Mouse (Mus musculus) CD4-positive, CD25-positive, alpha-beta regulatory T cell, adult 2 months (primary cell): ENCODE results near the gene Wfdc3.
A peak's percentile ranks its signal among the peaks of the same experiment; 100 is the strongest.
"Not testable (repeated sequence)": the region's sequence is repeated elsewhere in the genome, so short reads cannot be mapped to it uniquely, and the experiment has no call there.

Source experiments
- DNase-seq: peaks from one replicate; pipeline ENCODE4 v3.0.0-alpha.2; 2012; ENCODE audit warnings: low read depth, low spot score

Wfdc3 gene

GRCm38 (mm10) chr2:164737377-164738090 is 8.2 kb downstream of the Wfdc3 start:
- DNase-seq: no peak

DNA sequence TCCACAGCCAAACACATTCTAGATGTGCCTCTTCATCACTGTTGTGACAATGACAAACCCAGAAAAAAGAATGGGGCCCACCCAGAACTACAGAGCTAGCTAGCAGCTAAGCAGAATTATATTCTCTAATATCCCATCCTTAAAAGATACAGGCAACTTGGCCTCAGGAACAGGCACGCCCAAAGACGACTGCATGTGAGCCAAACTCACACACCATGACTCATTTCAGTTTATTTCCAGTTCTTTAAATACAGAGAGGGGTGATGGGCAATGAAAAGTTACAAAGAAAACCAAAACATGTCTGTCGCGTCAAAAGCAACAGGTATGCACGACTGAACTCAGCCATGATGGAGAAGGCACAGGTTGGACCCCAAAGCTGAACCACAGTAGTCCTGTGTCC is 10.3 kb downstream of the Wfdc3 start:
- DNase-seq: no peak

DNA sequence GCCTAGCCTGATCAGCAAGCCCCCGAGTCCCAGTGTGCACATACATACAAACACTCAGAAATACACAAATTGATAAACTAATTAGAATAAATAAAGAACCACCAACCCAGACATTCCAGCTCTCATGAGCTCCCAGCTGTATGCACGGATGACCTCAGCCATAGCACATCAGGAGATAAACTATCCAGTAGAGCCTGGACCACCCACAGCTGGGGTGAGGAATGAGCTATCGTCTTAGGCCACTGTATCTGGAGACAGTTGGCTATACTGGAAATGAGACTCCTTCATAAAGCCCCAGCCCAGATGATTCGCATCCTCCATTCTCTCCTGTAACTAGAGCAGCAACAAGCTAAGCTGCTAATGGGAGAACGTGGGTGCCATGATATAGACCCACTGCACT is 10.9 kb downstream of the Wfdc3 start:
- no peak for DNase-seq

GRCm38 (mm10) chr2:164733259-164733658 is 12.5 kb downstream of the Wfdc3 start:
- DNase-seq: no peak

DNA sequence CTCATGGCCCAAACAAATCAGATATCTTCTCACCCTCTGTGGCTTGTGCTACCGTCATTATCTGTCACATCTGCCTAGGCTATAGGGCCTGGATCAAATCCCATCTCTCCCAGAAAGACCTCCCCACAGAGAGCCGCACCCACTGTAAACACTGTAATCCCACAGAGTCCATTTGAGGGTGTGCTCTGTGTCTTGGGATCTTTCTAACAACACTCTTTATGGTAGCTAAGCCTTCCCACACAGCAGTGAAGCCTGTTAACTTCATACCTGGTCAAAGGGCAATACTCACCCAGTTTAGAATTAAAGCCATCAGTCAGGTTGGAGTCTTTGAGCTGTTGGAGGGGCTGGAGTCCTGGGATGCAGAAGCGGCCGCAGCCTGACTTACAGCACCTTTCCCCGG is 14.0 kb downstream of the Wfdc3 start:
- DNase-seq: no peak

DNA sequence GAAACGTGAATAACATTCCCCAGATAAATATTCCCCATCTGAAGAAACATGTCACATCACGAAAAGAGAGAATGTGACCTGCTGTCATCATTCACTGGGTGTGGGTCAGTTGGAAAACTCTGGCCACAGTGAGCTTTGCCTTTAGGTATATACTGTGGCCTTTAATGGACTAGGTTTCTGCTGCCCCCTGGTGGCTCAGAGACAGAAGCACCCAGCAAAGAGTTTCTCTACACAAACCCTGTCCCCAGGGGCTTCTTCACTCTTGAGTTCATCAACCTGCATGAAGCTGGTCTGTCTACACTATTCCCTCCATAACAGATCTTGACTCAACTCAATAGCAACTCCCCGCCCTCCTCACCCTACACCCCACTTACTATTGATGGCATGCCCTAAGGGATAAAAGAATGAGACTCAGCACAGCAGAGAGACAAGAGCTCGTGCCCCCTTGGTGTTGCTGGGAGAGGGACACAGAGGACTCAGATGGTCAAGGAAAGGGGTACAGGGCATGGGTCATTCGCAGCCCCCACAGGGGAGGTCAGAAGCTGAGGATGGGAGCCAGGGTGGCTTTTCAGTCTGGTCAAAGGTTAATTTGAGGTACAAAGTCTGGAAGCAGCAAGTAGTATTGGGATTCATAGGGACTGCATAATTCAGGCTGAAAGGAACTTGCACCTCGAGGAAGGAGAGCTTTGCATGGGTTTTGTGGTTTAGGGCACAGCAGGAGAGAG is 19.7 kb downstream of the Wfdc3 start:
- DNase-seq: peak; percentile 76

DNA sequence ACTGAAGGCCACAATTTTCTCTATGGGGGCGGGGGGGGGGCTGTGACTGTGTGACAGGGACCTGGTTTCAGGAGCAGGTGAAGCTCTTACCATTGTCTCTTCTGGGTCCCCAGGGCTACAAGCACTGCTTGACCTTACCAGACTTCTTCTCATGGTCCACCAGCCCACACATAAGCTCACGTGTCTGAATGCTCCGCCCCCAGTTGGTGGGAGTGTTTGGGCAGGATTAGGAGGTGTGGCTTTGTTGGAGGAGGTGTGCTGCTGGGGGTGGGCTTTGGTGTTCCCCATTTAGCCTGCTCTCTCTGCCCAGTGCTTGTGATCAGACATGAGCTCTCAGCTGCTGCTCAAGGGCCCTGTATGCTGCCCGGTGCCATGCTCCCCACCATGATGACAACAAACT is 22.5 kb downstream of the Wfdc3 start:
- no peak for DNase-seq

DNA sequence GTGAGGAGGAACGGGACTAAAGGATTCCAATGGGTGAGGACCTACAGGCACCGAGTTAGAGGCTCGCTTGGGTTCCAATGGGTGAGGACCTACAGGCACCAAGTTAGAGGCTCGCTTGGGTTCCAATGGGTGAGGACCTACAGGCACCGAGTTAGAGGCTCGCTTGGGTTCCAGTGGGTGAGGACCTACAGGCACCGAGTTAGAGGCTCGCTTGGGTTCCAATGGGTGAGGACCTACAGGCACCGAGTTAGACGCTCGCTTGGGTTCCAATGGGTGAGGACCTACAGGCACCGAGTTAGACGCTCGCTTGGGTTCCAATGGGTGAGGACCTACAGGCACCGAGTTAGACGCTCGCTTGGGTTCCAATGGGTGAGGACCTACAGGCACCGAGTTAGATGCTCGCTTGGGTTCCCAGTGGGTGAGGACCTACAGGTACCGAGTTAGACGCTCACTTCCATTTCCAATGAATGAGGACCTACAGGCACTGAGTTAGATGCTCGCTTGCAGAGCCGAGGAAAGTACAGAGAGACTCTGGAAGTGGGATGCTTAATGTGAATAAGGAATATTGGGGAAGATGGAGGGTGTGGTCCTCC is 29.4 kb downstream of the Wfdc3 start:
- not testable (repeated sequence) for DNase-seq

- DNase-seq: no peak
These were observed 30.7 kb downstream of the Wfdc3 start, which contains the start of gene Spint5 for GRCm38 (mm10) chr2:164715005-164715404. Gene Spint5, plus strand, starts transcription at chr2:164715305.

GRCm38 (mm10) chr2:164705991-164706390 is 39.7 kb downstream of the Wfdc3 start:
- DNase-seq: no peak

DNA sequence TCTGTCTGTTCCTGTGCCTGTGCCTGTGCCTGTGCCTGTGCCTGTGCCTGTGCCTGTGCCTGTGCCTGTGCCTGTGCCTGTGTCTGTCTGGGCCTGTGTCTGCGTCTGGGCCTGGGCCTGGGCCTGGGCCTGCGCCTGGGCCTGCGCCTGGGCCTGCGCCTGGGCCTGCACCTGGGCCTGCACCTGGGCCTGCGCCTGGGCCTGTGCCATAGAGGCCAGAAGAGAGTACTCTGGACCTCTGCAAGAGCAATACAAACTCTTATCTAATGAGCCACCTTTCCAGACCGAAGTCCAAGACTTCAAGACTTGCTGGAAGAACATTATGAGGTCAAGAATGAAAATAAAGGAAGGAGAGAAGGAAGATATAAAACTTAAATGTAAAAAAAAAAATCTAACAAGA is 40.4 kb downstream of the Wfdc3 start:
- DNase-seq: no peak

DNA sequence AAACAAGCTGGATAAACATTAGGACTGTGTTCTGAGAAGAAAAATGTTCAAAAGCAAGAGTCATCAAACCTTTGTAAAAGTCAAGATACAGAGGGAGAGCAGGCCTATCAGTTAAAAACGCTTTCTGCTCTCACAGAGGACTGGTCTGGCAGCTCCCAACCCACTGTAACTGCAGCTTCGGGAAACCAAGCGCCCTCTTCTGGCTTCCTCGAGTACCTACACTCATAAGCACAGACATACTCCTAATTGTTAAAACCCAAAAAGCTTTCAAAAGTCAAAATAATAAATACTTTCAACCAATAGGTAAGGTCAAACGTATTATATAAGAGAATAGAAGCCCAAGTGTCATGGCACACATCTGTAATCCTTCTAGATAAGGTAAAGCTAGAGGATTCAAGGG is 41.5 kb downstream of the Wfdc3 start:
- DNase-seq: no peak

- no peak for DNase-seq
These were observed 44.0 kb downstream of the Wfdc3 start for GRCm38 (mm10) chr2:164701761-164702160.

DNA sequence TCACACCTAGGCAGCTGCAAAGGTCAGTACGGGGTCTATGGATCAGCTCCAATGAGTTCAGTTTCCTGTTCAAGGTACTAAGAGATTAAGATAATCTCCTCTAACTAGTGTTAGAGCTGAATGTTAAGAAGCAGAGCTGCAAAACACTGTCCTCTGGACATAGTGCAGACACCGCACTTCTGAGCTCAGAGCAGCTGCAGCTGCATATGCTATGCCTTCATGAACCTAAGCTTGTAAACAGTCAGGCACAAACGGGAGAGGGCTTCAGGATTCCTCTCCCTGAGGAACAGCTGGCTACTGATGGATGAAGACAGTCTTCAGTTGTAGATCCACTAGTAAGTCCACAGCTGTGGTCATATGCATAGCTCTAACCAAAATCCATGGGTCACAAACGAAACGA is 44.8 kb downstream of the Wfdc3 start:
- DNase-seq: no peak

GRCm38 (mm10) chr2:164698201-164698600 is 47.5 kb downstream of the Wfdc3 start, which contains the start of gene Spint4:
Gene Spint4, plus strand, starts transcription at chr2:164698501.
- DNase-seq: no peak

DNA sequence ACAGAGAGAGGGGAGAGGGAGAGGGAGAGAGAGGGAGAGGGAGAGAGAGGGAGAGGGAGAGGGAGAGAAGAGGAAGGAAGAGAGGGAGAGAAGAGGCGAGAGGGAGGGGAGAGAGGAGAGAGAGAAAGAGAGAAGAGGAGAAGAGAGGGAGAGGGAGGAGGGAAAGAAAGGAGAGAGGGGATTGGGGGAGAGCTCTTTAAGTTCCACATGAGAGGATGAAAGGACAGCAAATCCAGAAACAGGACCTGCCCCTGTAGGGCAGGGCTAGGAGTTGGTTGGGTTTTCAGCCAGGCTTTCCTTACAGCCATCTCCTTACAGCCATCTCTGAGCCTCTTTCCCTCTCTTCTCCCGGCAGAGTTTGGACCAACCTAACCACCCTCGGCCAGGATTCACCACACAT is 60.9 kb downstream of the Wfdc3 start, which contains the start of gene Wfdc13:
Gene Wfdc13 (plus strand): TSS at position 301 of the 400 bp plus-strand sequence.
- DNase-seq: no peak
